In the genomic region with DNA sequence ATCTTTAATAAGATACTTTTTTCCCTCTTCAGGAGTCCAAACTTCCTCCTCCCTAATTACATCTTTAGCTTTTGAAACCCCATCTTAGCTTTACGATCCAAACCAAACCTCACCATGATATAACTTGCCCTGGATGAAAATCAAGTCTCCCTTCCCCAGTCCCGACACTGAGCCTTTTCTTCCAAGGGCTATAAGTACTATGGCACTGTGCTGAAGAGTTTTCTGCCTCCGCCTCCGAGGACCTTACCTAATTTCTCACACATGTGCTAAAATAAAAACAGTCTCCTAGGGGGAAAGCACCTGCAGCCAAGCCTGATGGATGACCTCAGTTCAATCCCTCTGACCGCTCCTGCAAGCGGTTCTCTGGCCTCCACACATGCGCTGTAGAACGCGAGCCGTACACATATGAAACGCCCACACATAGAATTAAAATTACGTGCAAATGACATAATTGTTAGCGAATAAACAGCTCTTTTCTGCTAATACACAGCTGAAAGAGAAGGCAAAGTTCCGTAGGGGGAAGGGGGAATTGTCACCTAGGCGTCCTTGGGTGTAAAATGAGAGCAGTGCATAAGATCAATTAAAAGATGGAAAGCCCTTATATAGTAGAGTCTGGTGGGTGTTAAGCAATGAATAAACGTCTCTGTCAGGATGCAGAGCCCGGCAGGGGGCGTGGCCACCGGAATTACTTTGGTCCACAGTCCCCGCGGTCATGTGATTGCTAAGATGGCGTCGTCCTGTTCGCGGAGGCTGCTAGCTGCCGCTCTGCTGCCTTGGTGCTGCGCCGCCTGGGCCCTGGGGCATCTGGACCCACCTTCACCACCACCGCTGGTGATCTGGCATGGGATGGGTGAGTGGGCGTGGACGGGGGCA, we compare ENCODE assay signal across 7 mouse cellular contexts. TPM values are rescaled to one million over a fixed set of nuclear protein-coding genes. Genes with fewer than 3 reads are reported as not detected.
DNase-seq lines count a peak whose midpoint lies in the region; ATAC-seq lines count a peak whose summit lies in the region.

A gene (plus strand): TSS at position 713 of the 873 bp plus-strand sequence.

- 4% methylated on average over 31 of the region's 31 CpGs for WGBS in intestine, embryonic 15.5 days
- WGBS in midbrain, embryonic 10.5 days: 8% methylated on average over 31 of the region's 31 CpGs

- peak within 1 kb of the TSS; percentile 79 for H3K4me2 ChIP-seq in intestine, embryonic 15.5 days (replicated peaks)

- peak; percentile 77 to 84 for DNase-seq in adrenal gland, adult 18-20 months (ENCODE audit: low spot score in 2 of 2)
- DNase-seq in embryo, embryonic 11 days: peak; percentile 96
- peak; percentile 67 to 69 for DNase-seq in gastrocnemius, postnatal 36 days
- peak; percentile 95 to 96 for DNase-seq in left cerebral cortex, postnatal 25 days (ENCODE audit: low spot score in 2 of 2)
- DNase-seq in midbrain, embryonic 10.5 days (ENCODE audit: low spot score): peak; percentile 88
- DNase-seq in right cerebral cortex, postnatal 4 days: peak; percentile 96

- intact Hi-C loops in gastrocnemius, postnatal 36 days (cut with DNase I): no loop called here
- intact Hi-C loops in left cerebral cortex, postnatal 25 days (cut with DNase I): loop anchor here (2.0 to 10.0 kb wide), 2 partner anchors 27 to 1601 kb away; no protein-coding TSS in a partner anchor

- ATAC-seq in intestine, embryonic 15.5 days: peak; percentile 96

- peaks cover 4% of the 10 kb centered on the region for H3K4me1 ChIP-seq in intestine, embryonic 15.5 days (replicated peaks)
- H3K4me1 ChIP-seq in midbrain, embryonic 10.5 days: peaks cover 54% of the 10 kb centered on the region

- no peak within 1 kb of the TSS for H3K27ac ChIP-seq in intestine, embryonic 15.5 days
- H3K27ac ChIP-seq in midbrain, embryonic 10.5 days (replicated peaks): peak within 1 kb of the TSS; percentile 90

- no peaks in the 10 kb centered on the region for H3K36me3 ChIP-seq in intestine, embryonic 15.5 days
- H3K36me3 ChIP-seq in midbrain, embryonic 10.5 days: peaks cover 7% of the 10 kb centered on the region

- H3K9me3 ChIP-seq in intestine, embryonic 15.5 days: no peaks in the 10 kb centered on the region
- H3K9me3 ChIP-seq in midbrain, embryonic 10.5 days (replicated peaks): no peaks in the 10 kb centered on the region

- H3K4me3 ChIP-seq in intestine, embryonic 15.5 days (replicated peaks): peak within 1 kb of the TSS; percentile 67
- H3K4me3 ChIP-seq in midbrain, embryonic 10.5 days: peak within 1 kb of the TSS; percentile 89

- no peaks in the 10 kb centered on the region for H3K27me3 ChIP-seq in intestine, embryonic 15.5 days (replicated peaks)
- no peaks in the 10 kb centered on the region for H3K27me3 ChIP-seq in midbrain, embryonic 10.5 days (ENCODE audit: low read depth, poor library complexity, severe bottlenecking)

- peak within 1 kb of the TSS; percentile 70 for H3K9ac ChIP-seq in intestine, embryonic 15.5 days

RNA-seq across cellular contexts. Expression of the gene that starts here (rescaled TPM):
- 10 to 100 TPM; 71.4 to 79.5 TPM for total RNA-seq in adrenal gland, adult 18-20 months (2021)
- 10 to 100 TPM in 1 of 2 experiments, 1 to 10 TPM in 1; 9.9 to 10.3 TPM for total RNA-seq in gastrocnemius, postnatal 36 days (2021)
- polyA plus RNA-seq in intestine, embryonic 15.5 days (2015; fragmentation: Nextera tagmentation; extraction: Ambion mirVana): 69.5 and 70.7 TPM in 2 replicates
- total RNA-seq in left cerebral cortex, postnatal 25 days (2021): 10 to 100 TPM; 95.2 to 98.2 TPM
- polyA plus RNA-seq in midbrain, embryonic 10.5 days (2016; fragmentation: Nextera tagmentation; extraction: Ambion mirVana): 64.7 and 69.3 TPM in 2 replicates

Comparison
In these comparisons a context has a peak if more than half of its experiments do, and no peak if none do; other contexts are left out.
1. RNA of the gene that starts here (total RNA-seq): 95.2 to 98.2 TPM in left cerebral cortex, postnatal 25 days and 71.4 to 79.5 TPM in adrenal gland, adult 18-20 months; 9.9 to 10.3 TPM in gastrocnemius, postnatal 36 days; every median in the first group is over 4 times any median in the second.
2. Peak in every context shown above with its lines, with median percentiles within 50 percentile points of each other: DNase-seq.